Mouse (Mus musculus) E14TG2a.4 (cell line): ENCODE measurements around the gene Arid2.
"Not testable (repeated sequence)": the region's sequence is repeated elsewhere in the genome, so short reads cannot be mapped to it uniquely, and the experiment has no call there.

ENCODE experiments used
- H3K27me3 ChIP-seq: 2 replicates; pipeline ENCODE4 v1.6.1; 2014; ENCODE audit warnings: low read length, control low read depth; ENCODE audit not compliant: insufficient read depth
- H3K36me3 ChIP-seq: 2 replicates; pipeline ENCODE4 v1.6.1; 2014; ENCODE audit warnings: low read length, control low read depth; ENCODE audit not compliant: insufficient read depth
- H3K4me1 ChIP-seq: replicated peaks from 2 replicates; pipeline ENCODE4 v1.6.1; 2014; ENCODE audit warnings: low read depth, low read length, control low read depth
- H3K4me3 ChIP-seq: replicated peaks from 2 replicates; pipeline ENCODE4 v1.5.1; 2014; ENCODE audit warnings: mild to moderate bottlenecking, low read length
- H3K9me3 ChIP-seq: 2 replicates; pipeline ENCODE4 v1.6.1; 2014; ENCODE audit warnings: low read length, control low read depth
- CTCF ChIP-seq: conservative IDR thresholded peaks from 2 replicates; pipeline ENCODE4 v1.5.1; 2014; ENCODE audit warnings: low read length
- NANOG ChIP-seq: IDR thresholded peaks from 2 replicates; pipeline ENCODE4 v1.6.1; 2014; ENCODE audit warnings: borderline replicate concordance, low read length, mixed read lengths
- POU5F1 ChIP-seq: IDR thresholded peaks from 2 replicates; pipeline ENCODE4 v1.6.1; 2014; ENCODE audit warnings: low read length, borderline replicate concordance

Arid2 gene

DNA sequence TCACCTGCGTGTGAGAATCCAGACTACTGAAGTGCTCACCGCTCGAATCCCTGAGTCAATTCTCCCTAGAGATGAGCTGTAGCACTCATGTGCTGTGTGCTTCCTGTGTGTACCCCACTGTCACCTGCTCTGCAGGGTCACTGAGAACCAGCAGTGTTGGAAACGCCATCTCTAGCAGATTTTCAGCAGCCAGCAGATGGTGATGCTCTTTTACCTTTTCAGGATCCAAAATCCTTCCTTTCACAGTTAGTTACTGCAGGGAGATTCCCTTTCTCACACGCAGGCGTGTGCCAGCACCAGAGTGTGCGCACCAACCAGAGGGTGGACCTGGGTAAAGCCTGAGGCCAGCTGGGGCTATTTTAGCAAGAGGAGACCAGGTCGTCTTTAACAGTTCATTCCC is 32.0 kb downstream of the Arid2 start:
- Histone ChIP-seq H3K36me3 (peaks cover 5% of the 10 kb centered on the region; the same call in 1 of the 2 replicates), H3K27me3 (no peaks in the 10 kb centered on the region), H3K4me3 (no peak overlapping the region), H3K4me1 (peaks cover 27% of the 10 kb centered on the region), H3K9me3 (no peaks in the 10 kb centered on the region; the same call in 1 of the 2 replicates)
- TF ChIP-seq NANOG (no peak), CTCF (no peak), POU5F1 (no peak)

- peaks cover 31% of the 10 kb centered on the region for H3K4me1 ChIP-seq
- H3K9me3 ChIP-seq = no peaks in the 10 kb centered on the region
- TF ChIP-seq POU5F1 = no peak
- no peak for TF ChIP-seq CTCF
- no peak for TF ChIP-seq NANOG
- no peaks in the 10 kb centered on the region for H3K27me3 ChIP-seq
- peaks cover 17% of the 10 kb centered on the region for H3K36me3 ChIP-seq
- no peak overlapping the region for H3K4me3 ChIP-seq
Observed at GRCm38 (mm10) chr15:96325726-96326328, 38.5 kb downstream of the Arid2 start.

- not testable (repeated sequence) for H3K4me3 ChIP-seq, H3K9me3 ChIP-seq, H3K27me3 ChIP-seq
- Histone ChIP-seq H3K4me1 (peaks cover 58% of the 10 kb centered on the region), H3K36me3 (peaks cover 17% of the 10 kb centered on the region)
Observed at GRCm38 (mm10) chr15:96328722-96329121, 41.4 kb downstream of the Arid2 start.

DNA sequence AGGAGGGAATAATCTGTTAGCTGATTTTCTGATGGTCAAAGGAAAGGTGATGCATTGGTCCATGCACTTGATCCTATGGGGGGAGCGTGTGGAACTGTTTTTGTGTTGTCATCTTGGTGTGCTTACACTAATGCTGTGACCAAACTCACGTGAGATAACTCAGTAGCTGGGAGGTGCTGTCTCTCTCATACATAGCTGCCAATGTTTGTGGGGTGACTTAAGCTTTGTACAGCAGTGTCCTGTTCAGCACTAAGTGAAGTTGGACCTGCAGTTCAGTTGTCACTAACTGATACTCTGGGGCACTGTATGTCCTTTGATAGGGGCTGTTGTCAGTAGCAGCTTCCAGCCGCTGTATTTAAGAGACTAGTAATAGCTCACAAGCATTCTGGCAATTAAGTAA is 43.2 kb downstream of the Arid2 start:
- H3K9me3 ChIP-seq = no peaks in the 10 kb centered on the region
- no peak overlapping the region for H3K4me3 ChIP-seq
- H3K4me1 ChIP-seq = peaks cover 54% of the 10 kb centered on the region
- H3K27me3 ChIP-seq = no peaks in the 10 kb centered on the region
- peaks cover 12% of the 10 kb centered on the region for H3K36me3 ChIP-seq
- TF ChIP-seq NANOG (no peak), CTCF (no peak)

DNA sequence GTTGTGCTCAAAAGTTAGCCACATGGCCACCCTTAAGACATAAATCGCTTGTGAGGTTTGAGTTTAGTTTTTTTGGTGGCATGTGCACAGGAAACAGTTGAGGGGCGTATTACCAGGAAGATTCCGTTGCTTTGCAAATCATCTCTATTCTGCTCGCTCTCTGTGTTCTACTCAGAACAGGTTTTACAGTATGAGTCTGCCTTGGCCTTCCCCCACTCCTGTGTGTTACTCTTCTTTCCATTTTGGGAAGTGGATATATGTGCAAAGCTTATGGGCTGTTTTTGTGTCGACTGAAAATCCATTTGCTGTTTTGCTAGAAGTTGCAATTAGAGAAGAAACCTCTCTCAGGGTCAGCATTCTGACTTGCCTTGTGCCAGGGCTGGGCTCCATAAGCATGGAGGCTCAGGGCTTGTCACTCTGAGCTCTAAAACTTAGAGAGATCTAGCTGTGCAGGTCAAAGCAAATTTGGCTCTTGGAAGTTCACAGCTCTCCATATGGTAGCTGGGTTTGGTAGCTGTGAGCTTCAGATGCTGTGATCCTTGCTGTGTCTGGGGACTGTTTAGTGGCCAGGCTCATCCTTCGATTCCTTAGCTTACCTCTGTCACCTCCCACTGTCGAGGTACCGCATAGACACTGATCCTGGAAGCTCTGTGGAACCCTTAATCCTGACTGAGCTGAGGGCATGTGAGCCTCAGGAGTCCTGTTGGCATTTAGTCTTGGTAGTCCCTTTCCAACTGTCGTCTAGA is 45.3 kb downstream of the Arid2 start:
- TF ChIP-seq CTCF = no peak
- no peak for TF ChIP-seq NANOG
- no peak for TF ChIP-seq POU5F1
- H3K9me3 ChIP-seq = no peaks in the 10 kb centered on the region

DNA sequence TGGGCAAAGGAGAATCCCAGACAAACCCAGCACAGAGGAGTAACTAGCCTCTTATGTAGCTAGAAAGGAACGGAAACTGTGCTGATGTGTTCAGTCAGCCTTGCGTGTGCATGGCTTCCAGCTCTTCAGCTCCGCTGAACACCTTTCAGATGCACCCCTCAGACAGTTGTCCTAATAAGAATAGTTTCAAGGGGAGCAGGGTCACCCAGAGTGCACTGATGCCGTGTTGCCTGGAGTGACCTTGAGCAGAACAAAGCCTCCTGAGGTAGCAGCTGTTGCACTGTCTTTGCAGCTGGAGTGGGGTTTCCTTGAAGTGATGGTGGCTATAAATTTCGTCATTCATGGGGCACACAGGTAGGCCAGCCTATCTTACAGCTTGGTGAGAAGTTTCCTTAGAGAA is 46.0 kb downstream of the Arid2 start:
- no peaks in the 10 kb centered on the region for H3K27me3 ChIP-seq
- H3K4me3 ChIP-seq = 0 out of 2 replicates have a peak overlapping the region, but pooled peaks have one; percentile 15
- no peaks in the 10 kb centered on the region; the same call in 1 of the 2 replicates for H3K36me3 ChIP-seq
- TF ChIP-seq NANOG (peak; percentile 91), CTCF (no peak)
- no peaks in the 10 kb centered on the region for H3K9me3 ChIP-seq
- H3K4me1 ChIP-seq = peaks cover 49% of the 10 kb centered on the region

More for the DNA sequence above, 45.3 kb downstream of the Arid2 start:
- Histone ChIP-seq H3K4me3 (peak overlapping the region; percentile 15; the same call in 1 of the 2 replicates), H3K4me1 (peaks cover 49% of the 10 kb centered on the region), H3K27me3 (no peaks in the 10 kb centered on the region), H3K36me3 (no peaks in the 10 kb centered on the region; the same call in 1 of the 2 replicates)

- Histone ChIP-seq H3K36me3 (no peaks in the 10 kb centered on the region), H3K27me3 (no peaks in the 10 kb centered on the region), H3K4me1 (peaks cover 25% of the 10 kb centered on the region), H3K4me3 (no peak overlapping the region), H3K9me3 (no peaks in the 10 kb centered on the region)
- TF ChIP-seq CTCF (no peak), POU5F1 (no peak), NANOG (no peak)
Observed at GRCm38 (mm10) chr15:96340924-96341323, 53.6 kb downstream of the Arid2 start.

- no peaks in the 10 kb centered on the region for H3K27me3 ChIP-seq
- TF ChIP-seq CTCF (no peak), POU5F1 (no peak), NANOG (peak; percentile 36; the same call in 1 of the 2 replicates)
Observed at GRCm38 (mm10) chr15:96342097-96342496, 54.8 kb downstream of the Arid2 start.

DNA sequence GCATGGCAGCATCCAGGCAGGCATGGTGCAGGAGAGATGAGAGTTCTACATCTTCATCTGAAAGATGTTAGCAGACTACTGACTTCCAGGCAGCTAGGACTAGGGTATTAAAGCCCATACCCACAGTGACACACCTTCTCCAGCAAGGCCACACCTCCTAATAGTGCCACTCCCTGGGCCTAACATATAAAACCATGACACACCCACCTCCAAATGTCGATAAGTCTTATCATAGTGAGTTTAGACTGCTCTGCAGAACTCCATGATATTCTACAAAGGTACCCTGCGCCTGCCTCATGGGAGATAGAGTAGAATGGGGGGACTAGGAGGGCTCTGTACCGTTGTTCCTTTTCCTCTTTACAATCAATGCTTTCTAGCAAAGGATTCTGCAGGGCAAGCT is 55.6 kb downstream of the Arid2 start:
- H3K27me3 ChIP-seq = no peaks in the 10 kb centered on the region
- TF ChIP-seq POU5F1 (no peak), NANOG (no peak), CTCF (no peak)
- no peak overlapping the region for H3K4me3 ChIP-seq
- H3K9me3 ChIP-seq = no peaks in the 10 kb centered on the region
- H3K4me1 ChIP-seq = peaks cover 25% of the 10 kb centered on the region
- no peaks in the 10 kb centered on the region for H3K36me3 ChIP-seq

More at GRCm38 (mm10) chr15:96342097-96342496, 54.8 kb downstream of the Arid2 start:
- no peak overlapping the region for H3K4me3 ChIP-seq
- no peaks in the 10 kb centered on the region for H3K9me3 ChIP-seq
- H3K4me1 ChIP-seq = peaks cover 25% of the 10 kb centered on the region
- no peaks in the 10 kb centered on the region for H3K36me3 ChIP-seq
